Mouse (Mus musculus): Measurements from ENCODE around the gene Rap1a.

DNA sequence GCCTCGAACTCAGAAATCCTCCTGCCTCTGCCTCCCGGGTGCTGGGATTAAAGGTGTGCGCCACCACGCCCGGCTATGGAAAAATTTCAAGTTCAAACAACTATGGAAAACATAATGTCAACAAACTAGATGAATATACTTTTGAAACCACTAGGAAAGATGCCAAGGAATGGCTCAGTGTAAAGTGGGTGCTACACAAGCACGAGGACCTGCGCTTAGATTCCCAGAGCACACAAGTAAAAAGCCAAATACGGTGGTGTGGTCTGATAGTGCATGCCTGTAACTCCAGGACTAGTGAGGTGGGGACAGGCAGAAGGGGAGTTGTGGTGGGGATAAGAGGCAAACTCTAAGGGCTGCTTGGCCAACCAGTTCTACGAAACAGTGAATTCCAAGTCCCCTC, 46.0 kb downstream of the Rap1a start:
- TF ChIP-seq CTCF (IDR thresholded peaks at IDR 0.05; ENCODE audit: low read depth) (no peak), EP300 (IDR thresholded peaks at IDR 0.05; ENCODE audit: low read depth) (no peak)

All from liver, embryonic 14.5 days (tissue).